Mouse (Mus musculus): ENCODE data around the gene Slc17a9.

- TF ChIP-seq POLR2A (IDR thresholded peaks at IDR 0.05; ENCODE audit: control insufficient read depth, low read depth, low read length) (no peak), CTCF (IDR thresholded peaks at IDR 0.05; ENCODE audit: control insufficient read depth, insufficient read depth, insufficient replicate concordance, low read depth, low read length) (no peak)
Measured at GRCm38 (mm10) chr2:180703175-180703574, 21.9 kb upstream of the Slc17a9 start.
